Mouse (Mus musculus) ovary, adult 18-20 months (tissue): Measurements from ENCODE around the gene Fst.
A peak's percentile ranks its signal among the peaks of the same experiment; 100 is the strongest.

Experiments
- DNase-seq: peaks from one replicate; pipeline ENCODE4 v3.0.0; 2022; ENCODE audit warnings: low spot score, mixed read lengths

Fst gene

DNA sequence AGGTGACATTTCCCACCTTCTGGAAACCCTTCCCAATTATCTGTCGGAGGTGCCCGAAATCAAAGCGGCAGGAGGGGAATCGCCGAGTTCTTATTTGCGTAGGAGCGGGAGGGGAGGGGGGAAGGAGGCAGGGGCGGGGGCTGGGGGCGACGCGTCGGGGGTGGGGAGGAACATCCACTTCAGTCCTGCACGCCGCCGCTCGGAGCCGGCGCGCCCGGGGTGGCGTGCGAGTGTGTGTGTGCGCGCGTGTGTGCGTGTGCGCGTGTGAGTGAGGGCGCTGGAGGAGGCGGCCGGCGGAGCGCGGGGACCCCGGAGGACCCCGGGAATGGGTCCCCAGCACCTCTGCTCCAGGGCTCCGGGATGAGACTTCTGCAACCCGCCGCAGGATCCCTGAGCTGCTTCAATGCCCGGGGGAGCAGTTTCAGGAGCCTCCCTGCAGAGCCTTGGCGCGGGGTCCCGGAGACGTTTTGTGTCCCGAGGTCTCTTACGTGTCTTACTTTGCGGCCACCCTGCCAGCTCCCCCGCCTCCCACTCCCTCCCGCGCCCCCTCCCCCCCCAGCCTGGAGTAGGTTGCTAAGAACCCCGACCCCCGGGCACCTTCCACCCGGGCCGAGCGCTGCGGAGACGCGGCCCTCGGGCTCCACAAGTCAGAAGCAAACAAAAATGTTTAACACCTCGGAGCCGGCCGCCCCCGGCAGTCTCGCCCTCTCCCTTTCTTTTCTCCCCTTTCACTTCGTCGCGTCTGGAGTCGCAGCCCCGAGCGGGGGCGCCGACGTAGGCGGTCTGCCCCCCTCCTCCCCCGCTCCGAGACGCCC is at the start of gene Fst:
Fst (minus strand) TSS at position 66 of the 815 bp plus-strand sequence.
- peak; percentile 26 for DNase-seq

DNA sequence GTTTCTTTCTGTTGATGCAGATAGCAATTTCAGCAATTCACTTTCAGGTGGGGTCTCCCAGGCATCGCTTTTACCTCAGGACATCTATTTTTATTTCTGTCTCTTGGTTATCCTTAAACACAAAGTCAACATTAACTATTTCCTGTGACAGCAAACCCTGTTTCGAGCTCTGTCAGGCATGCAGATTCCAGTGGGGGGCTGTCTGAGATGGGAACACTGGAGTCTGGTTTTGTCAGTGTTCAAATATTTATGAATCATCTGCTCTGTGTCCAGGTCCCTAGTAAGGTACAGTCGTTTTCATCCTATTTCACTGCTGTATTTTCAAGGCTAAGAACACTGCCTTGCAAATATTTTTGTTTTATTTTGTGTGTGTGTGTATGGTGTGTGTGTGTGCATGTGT is 35.1 kb upstream of the Fst start:
- DNase-seq = no peak

DNA sequence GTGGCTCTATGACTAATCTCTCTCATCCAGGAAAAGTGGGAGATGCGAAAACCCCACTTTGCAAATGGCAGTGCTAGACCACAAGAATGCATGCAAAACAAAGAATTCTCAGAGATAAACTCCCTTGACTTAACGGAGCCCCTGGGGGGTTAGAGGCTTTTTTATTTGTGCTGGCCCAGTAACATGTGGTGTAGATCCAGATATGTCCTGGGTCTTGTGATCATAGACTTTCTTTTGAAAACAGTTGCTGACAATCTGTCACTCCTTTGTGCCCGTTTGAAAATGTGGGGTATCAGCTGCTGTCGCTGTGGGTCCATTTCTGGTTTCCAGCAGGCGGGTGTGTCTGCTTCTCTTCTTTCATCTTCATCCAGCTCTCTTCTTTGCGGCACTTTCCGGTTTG is 29.4 kb upstream of the Fst start:
- no peak for DNase-seq

DNA sequence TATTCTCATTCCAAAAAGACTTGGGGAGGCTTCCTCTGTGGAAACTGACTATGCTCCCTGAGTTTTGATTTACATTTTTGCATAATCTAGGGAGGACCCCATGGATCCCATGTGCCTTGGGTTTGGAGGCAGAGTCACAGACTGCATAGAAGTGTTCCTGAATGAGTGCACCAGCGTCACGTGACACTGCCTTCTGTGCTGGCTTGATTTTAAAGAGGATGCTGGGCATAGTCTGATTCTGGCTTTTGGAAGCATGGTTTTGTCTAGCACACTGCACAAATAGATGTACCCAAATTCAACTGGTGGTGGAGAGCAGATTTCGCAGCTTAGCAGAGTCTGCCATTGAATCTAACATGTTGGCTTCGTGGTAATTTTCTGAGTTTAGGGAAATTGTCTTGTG is 19.6 kb upstream of the Fst start:
- DNase-seq = no peak

DNA sequence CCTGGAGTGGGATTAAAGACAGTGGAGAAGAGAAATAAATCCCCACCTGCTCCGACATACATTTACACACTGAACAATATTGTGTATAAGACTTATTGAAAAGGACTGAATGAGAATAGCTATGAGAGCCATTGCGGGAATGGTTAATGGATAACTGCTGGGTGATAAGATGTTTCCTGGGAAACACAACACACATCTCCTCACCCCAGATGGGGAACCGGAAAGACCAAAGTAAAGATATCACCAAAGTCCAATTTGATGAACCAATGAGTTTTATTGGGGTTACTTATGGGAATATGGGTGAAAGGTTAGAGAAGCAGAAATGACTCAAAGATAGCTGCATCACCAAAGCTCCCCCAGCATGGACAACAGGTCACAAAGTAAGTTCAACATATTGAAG is 11.2 kb upstream of the Fst start:
- DNase-seq = no peak

DNA sequence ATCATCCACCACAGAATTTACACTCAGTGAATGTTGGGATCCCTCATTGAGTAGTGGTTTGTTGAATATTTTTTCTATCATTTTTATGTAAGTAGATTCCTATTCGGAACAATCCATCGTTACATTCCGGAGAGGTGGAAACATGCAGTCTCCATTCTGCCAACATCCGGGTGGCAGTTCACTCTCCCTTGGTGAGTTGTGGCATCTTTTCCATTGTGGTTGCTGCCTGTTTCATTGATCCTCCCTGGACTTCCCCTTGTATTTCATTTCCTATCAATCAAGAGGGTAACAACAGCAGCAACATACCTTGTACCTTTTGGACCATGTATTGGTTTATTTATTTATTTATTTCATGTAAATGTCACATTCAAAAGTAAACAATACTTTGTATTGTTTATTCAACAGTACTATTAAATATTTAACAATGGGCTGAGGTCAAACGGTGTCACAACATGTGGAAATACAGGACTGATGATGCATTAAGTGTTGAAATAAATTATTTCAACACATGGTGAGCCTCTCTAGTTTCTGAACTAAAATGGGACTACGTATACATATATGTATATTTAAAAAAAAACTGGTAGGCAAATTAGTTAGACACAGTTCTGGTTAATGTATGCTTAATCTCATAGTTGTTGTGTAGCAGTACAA is 7.6 kb upstream of the Fst start:
- DNase-seq = no peak

DNA sequence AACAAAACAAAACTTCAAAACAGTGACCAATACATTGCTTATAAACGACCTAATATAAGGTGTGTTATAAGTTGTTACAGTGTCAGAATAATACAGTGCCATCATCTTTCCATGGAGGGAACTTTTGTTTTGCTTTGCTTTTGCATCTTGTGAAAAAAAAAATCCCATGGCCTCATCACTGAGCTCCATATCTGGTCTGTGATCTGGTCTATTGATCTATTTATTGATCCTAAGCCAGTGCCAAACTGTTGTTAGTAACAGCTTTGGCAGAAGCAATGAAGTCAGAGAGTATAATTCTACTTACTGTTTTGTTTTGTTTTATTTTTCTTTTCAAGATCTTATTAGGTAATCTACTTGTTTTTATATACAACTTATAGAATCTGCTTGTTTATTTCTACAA is 6.6 kb upstream of the Fst start:
- no peak for DNase-seq

DNA sequence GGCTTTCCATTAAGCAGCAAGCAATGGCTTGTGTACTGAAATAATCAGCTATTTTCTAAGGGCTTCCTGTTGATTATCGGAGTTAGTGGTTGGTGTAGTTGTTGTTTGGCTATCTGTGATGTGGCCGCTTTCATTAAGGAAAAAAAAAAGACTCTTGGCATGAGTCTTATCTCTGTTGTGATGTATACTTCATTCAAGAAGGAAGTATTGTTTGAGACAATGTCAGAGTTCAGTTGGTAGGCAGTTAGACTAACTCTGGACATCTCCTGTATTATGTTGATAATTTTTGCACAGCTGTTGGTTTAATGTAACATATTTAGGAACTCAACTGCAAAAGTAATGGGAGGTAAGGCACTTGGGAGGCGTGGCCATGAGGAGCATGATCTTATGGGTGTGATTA is 6.1 kb upstream of the Fst start:
- DNase-seq = no peak

DNA sequence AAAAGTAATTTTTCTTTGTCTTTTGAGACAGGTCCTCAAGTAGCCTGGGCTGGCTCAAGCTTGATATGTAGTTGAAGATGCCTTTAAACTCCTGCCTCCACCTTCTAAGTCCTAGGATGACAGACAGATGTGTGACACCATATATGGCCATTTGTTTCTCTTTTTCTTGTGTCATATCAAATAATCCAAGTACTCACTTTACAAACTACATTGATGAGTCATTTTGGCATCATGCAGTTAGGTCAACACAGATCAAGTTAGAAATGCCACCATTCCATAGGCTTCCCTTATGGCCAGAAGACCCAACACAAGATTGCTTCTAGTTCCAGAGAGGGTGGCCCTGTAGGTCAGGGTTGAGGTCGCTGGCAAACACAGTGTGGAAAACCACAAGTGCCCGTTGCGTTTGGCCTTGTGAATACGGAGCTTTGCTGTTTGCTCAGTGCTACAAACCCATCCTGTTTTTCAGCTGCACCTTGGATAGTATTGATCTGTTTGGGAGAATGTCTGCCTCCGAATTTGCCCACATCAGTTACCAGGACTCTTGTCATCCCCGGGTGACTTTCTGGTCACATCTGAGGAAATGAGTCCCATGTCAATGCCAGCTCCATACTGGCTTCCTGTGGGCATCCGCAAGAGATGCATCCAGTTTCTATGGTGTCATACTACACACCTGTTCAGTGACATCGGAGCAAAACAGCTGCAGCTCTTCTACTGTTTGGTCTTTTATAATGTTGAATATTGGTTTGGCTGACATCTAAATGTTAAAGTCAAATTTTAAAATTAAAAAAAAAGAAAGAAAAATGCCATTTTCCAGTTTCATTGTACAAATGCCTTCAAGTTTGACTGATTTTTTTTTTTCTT is 4.0 kb upstream of the Fst start:
- DNase-seq = no peak

DNA sequence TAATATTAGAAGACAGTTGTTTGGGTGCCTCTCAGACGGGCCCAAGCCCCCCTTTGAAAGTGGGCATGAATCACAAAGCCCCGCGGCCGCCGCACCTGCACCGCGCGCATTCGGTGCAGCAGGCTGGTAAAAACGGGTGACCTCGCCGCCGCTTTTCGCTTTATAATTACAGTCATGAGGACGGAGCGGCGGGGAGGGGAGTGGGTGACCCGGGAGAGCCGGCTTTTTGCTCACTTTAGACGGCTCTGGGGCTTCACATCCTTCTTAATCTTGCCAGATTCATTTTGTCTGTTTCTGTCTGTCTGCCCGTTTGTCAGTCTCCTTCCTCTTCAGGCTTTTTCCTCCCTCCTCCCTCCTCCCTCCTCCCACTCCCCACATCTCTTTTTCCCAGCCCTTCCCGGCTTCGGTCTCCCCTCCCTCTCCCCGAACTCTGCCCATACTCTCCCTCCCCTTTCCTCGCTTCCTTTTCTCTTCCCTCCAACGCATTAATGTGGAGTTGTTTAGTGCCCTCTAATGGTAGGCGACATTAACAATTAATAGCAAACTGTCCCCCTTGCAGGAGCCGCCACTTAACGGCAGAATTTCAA is 1.6 kb upstream of the Fst start:
- peak; percentile 37 for DNase-seq

DNA sequence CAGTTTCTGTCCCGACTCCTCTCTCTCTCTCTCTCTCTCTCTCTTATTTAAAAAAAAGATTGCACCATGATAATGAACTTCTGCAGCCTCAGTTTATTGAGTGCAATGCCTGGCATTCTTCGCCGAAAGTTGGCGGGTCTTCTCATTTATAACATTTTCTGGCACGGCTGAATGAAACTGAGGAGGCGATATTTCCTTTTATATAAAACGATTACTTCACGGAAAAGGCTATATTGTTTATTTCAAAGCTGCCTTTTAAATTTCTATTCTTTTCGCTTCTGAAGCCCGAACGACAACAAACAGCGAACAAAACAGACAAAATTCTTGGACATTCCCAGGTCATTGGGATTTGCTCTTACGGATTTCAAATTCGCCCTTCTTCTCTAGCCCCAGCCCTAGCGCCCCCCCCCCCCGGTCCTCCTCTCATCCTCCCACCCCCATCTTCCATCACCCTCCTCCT is 980 bp upstream of the Fst start:
- no peak for DNase-seq

DNA sequence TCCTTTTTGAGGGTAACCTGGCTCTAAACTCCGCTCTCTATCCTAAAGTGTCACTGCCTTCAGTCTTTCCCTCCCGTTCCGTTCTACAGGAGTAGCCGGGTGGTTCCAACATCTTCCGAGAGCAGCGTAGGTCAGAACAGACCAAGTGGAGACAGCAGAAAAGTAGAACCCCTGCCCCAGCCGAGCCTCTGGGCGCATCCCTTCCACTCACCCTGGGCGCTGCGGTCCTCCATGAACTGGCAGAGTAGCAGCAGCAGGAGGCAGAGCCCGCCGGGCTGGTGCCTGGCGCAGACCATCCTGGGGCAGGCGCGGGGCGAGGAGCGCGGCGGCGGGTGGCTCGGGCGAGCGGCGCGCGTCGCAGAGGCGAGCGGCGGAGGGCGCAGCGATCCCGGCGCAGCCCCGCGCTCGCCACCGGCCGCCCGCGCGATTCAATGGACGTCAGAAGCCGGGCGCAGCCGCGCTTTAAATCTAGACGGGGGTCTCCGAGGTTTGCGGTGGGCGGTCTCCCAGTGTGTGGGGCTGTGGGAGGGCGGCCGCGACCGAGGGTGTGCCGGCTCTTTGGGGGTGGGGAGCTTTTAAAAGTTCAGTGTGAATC is 363 bp downstream of the Fst start:
- peak; percentile 54 for DNase-seq

DNA sequence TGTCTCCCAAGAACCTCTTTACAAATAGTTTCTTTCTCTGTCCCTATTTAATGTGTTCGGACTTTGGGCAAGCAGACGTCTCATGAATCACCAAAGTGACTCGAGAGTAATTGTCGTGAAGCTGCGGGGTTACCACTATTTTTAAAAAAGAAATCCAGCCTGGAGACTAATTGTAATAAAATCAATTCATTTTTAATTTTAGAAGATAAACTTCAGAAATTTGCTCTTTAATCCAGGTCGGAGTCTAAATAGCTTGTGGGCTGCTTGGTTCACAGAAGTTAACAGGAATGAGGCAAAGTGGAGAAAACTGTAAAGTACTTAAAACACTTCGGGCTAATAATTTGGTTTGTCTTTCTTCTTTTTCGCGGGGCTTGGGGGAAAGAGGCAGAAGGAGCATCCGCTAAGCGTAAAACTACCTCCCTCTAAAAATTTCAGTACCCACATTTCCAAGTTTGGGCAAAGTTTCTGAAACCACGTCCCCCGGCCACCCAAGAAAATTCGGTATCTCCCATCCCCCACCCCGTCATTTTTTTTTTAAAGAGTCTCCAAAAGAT is 1.1 kb downstream of the Fst start:
- DNase-seq = no peak

DNA sequence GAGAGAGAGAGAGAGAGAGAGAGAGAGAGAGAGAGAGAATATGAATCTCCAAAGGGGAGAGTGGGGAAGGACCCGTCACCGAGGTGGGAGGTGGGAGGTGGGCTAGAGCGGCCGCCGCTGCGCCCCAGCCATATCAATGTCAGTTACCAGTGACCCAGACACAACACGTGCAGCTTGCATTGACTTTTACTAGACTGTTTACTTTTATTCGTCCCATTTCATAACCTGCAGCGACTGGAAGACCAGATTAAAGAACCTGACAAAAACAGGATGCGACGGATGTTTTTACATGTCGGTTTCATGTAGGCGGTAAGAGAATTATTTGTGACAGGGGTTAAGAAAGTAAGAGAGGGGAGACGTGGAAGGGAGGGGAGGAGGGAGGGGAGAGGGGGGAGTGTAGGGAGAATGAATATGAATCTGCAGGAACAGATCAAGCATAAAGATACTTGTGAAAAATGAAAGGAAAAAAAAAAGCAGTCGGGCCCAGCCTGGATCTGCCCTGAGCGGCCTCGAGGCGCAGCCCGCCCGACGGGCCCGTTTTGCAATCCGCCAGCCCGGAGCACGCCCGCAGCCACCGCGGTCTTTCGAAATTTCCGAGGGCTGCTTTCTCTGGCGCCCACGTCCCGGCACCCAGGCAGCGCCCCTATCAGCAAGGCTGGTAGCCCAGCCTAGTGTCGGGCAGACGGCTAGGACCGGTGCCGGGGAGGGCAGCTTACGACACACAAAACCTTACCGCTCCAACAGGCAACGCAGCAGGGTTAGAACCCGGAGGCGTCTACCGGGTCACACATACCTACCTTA is 1.8 kb downstream of the Fst start:
- DNase-seq = peak; percentile 34

DNA sequence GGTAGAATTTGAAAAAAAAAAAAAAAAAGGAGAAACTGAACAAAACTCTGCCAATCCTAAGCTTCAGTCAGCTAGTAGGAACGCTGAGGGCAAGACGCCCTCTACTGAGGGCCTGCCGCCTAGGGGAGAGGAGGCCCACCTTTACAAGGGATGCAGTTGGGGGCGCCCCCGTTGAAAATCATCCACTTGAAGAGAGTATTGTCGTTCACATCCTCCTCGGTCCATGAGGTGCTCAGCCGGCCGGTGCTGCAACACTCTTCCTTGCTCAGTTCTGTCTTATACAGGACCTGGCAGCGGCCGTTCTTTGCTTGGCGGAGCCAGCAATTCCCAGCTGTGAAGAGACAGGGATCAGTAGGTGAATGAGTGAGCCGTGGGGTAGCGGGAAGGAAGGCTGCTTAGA is 2.5 kb downstream of the Fst start:
- peak; percentile 34 for DNase-seq

DNA sequence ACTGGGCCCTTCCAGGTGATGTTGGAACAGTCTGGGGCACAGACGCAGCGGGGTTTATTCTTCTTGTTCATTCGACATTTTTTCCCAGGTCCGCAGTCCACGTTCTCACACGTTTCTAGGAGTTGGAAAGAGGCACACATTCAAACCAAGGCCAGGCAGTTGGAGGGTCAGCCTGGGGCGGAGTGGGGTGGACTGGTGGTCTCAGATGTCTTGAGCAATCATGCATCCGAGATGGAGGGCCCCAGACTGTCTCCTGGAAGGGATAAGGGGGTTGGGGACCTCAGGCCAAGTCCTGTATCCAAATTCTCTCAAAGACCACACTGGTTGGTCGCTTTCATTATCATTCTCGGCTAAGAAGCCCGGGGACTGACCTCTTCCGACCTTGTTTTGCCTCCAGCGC is 3.0 kb downstream of the Fst start:
- no peak for DNase-seq

DNA sequence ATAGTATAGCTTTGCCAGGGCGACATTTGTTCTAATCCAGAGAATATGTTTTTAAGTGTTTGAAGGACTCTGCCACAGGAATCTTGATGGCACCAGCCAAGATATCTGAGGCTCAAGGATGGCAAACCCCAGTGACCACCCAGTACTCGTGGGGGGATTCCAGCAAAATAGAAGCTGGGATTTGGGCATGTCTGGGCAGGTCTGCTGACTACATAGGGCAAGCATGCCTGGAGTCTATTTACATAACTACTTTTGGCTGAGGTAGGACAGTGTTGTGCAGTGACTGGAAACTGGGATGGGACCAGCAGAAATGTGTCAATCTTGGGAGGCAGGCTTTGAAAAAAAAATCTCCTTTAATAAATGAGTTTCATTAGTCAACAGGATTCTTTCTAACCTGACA is 11.5 kb downstream of the Fst start:
- no peak for DNase-seq

DNA sequence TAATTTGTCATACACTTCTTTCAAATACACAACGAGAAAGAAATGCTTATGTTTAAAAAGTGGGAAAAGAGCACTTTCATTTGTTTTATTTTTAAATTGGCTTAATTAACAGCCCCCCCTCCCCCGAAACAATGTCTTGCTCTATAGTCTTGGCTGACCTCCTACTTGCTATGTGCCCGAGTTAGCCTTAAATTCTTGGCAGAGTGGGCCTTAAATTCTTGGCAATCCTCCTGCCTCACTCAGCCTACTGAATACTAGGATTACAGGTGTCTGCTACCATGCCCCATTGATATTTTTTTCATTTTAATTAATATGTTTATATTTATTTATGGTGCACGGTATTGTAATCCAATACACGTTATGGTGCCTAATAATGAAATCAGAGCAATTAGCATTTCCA is 26.3 kb downstream of the Fst start:
- no peak for DNase-seq

DNA sequence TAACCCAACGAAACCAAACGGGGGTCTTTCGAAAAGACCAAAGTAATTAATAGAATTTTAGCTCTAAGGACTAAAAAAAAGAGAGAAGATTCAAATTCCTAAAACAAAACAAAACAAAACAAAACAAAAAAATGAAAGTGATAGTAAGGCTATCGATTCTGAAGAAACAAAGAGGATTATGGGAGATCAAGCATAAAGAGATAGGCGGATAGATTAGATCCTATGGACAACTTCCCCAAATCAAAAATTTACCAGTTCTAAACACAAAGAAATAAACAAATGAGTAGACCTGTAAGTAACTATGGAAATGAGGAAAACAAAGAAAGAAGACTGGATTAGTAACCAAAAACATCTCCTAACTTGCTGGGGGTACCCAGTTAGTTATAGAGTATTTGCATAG is 33.5 kb downstream of the Fst start:
- DNase-seq = no peak

DNA sequence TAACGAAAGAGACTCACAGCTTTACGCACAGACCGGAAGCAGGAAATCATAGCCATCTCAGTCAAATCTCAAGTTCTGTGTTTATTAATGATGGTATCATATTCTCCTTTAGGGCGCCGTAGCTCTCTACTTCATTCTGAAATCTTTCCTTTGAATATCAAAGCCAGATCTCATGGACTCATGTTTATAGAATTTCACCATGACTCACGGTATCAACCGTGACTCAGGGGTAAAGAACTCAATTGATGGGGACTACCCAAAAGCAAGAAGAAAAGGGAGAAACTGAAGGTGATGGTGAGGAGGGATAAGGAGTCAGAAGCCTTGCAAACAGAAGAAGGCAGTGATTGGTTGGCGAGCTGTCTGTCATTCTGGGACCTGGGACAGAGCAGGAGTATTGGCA is 38.5 kb downstream of the Fst start:
- DNase-seq = no peak

DNA sequence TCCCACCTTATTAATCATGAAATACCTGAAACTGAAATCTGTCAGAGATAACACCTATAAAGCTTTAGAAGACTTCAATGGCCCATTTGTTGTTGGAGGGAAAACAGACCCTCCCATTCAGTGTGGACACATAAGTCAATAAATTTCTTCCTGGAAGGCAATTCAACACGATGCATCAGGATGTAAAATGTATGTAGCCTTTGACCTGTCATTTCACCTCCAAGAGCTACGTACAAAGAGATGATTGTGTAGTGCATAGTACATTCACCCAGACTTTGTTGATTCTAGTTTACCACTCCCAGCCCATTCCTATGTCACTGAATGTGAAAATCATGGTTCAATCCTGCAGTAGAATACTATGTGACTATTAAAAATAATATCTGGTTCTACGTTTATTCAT is 39.4 kb downstream of the Fst start:
- no peak for DNase-seq
